Mouse (Mus musculus): ENCODE data around the gene Lkaaear1. TPM values are rescaled to one million over a fixed set of nuclear protein-coding genes. Genes with fewer than 3 reads are reported as not detected.

The Lkaaear1 gene
- polyA plus RNA-seq, 1 experiment from 2014 or later: not detected

DNA sequence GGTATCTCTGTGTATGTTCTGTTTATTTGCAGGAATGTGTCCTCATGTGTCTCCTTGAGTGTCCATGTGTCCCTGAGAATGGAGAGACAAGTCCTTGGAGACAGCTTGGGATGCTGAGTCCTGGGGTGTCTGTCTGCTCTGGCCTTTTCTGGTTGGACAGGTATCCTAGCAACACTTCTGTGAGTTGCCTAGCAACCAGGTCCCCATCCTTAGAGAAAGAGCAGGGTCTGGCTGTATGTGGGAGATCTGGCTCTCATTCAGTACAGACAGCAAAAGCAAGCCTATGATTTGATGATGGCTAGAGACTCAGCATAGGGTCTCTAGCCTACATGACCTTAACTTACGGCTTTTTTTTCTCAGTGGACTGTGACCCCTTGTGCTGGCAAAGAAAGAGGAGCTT lies 15.5 kb upstream of the Lkaaear1 start:
- Histone ChIP-seq H3K4me2 (ENCODE audit: low read depth, low read length, severe bottlenecking) (no peak overlapping the region), H3K27me3 (ENCODE audit: control insufficient read depth, insufficient read depth, low read length) (no peaks in the 10 kb centered on the region), H3K36me3 (ENCODE audit: control insufficient read depth, insufficient read depth, low read length) (no peaks in the 10 kb centered on the region), H3K27ac (ENCODE audit: low read depth, low read length) (peak overlapping the region; percentile 1; the same call in 1 of the 2 replicates), H3K4me1 (replicated peaks; ENCODE audit: control insufficient read depth, insufficient read depth, low read length) (peaks cover 4% of the 10 kb centered on the region; the same call in 1 of the 2 replicates), H3K9me3 (ENCODE audit: control insufficient read depth, low read length) (no peaks in the 10 kb centered on the region), H3K4me3 (ENCODE audit: low read depth, low read length) (no peak overlapping the region), H3K9ac (ENCODE audit: low read length) (no peak overlapping the region)
- DNase-seq (ENCODE audit: low spot score) (no peak), ATAC-seq (replicated peaks; ENCODE audit: low FRiP score) (peak; percentile 45)
- WGBS: 79% methylated on average over 1 of the region's 1 CpGs

DNA sequence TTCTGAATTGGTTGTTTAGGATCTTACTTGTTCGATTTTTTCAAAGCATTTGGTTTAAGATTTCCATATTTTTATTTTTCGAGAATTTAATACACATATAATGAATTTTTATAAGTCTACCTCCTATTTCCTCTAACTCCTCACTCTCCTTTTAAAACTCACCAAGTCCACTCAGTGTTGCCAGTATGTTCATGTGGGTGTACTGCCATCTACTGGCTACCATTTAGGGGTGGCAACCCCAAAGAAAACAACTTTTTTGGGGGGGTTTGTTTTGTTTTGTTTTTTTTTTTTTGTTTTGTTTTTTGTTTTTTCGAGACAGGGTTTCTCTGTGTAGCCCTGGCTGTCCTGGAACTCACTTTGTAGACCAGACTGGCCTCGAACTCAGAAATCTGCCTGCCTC lies 8.4 kb upstream of the Lkaaear1 start:
- Histone ChIP-seq H3K36me3 (ENCODE audit: control insufficient read depth, insufficient read depth, low read length) (no peaks in the 10 kb centered on the region), H3K9ac (ENCODE audit: low read length) (no peak overlapping the region), H3K4me2 (ENCODE audit: low read depth, low read length, severe bottlenecking) (no peak overlapping the region), H3K27me3 (ENCODE audit: control insufficient read depth, insufficient read depth, low read length) (no peaks in the 10 kb centered on the region), H3K9me3 (ENCODE audit: control insufficient read depth, low read length) (no peaks in the 10 kb centered on the region), H3K4me1 (replicated peaks; ENCODE audit: control insufficient read depth, insufficient read depth, low read length) (no peaks in the 10 kb centered on the region), H3K4me3 (ENCODE audit: low read depth, low read length) (no peak overlapping the region), H3K27ac (ENCODE audit: low read depth, low read length) (no peak overlapping the region)
- 31% methylated on average over 4 of the region's 4 CpGs for WGBS
- ATAC-seq (replicated peaks; ENCODE audit: low FRiP score): no peak
- no peak for DNase-seq (ENCODE audit: low spot score)

DNA sequence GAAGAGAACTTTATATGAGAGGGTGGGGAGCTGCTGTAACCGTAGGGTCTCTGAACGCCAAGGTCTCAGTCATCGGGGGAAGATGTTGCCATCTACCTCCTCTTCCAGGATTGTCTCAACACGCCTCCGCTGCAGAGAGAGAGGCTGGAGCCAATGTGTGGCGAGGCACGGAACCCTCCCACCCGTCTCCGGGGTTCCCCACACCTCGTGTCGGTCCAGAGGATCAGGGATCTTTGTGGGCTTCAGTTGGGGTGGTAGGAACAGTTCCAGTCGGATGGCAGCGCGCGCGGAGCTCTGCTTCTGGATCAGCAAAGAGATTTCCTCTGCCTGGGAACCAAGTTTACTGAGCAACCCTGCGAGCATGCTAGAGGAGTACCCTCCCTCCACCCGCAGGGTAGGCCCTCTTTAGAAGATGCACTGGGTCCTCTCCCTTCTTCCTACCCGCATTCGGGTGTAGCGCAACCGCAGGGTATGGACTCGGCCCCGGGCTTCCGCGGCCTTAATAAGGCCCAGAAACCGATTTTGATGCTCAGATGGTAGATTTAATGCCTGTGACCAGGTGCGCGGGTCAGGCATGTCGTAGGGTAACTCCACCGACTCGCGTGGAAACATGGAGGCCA lies 1.3 kb downstream of the Lkaaear1 start:
- peak; percentile 50 for DNase-seq (ENCODE audit: low spot score)
- WGBS: 78% methylated on average over 33 of the region's 33 CpGs
- H3K36me3 ChIP-seq (ENCODE audit: control insufficient read depth, insufficient read depth, low read length): no peaks in the 10 kb centered on the region
- no peaks in the 10 kb centered on the region; the same call in 1 of the 2 replicates for H3K4me1 ChIP-seq (replicated peaks; ENCODE audit: control insufficient read depth, insufficient read depth, low read length)
- no peak overlapping the region for H3K4me2 ChIP-seq (ENCODE audit: low read depth, low read length, severe bottlenecking)
- H3K27me3 ChIP-seq (ENCODE audit: control insufficient read depth, insufficient read depth, low read length): no peaks in the 10 kb centered on the region
- no peak overlapping the region for H3K9ac ChIP-seq (ENCODE audit: low read length)
- no peak overlapping the region for H3K27ac ChIP-seq (ENCODE audit: low read depth, low read length)
- ATAC-seq (replicated peaks; ENCODE audit: low FRiP score): no peak
- no peak overlapping the region for H3K4me3 ChIP-seq (ENCODE audit: low read depth, low read length)
- no peaks in the 10 kb centered on the region for H3K9me3 ChIP-seq (ENCODE audit: control insufficient read depth, low read length)

DNA sequence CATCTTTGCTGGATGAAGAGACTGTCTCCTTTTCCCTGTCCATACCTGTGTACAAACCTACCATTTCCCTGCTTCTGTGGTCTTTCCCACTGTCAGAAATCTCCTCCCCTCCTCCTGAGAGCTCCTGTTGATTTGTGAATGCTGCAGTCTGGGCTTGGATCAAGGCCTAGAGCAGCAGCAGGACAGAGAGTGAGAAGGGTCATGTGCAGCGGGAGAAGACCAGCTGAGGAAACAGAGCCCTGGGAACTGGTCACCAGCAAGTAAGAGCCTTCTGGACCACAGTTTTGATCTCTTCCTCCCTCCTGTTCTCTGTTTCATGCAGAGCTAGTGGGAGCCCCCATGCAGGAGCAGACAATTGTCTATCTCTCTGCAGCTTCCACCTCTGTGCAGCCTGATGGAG lies 2.5 kb downstream of the Lkaaear1 start:
- ATAC-seq (replicated peaks; ENCODE audit: low FRiP score): no peak
- no peaks in the 10 kb centered on the region for H3K27me3 ChIP-seq (ENCODE audit: control insufficient read depth, insufficient read depth, low read length)
- H3K9ac ChIP-seq (ENCODE audit: low read length): no peak overlapping the region
- H3K36me3 ChIP-seq (ENCODE audit: control insufficient read depth, insufficient read depth, low read length): no peaks in the 10 kb centered on the region
- H3K4me3 ChIP-seq (ENCODE audit: low read depth, low read length): no peak overlapping the region
- no peaks in the 10 kb centered on the region for H3K9me3 ChIP-seq (ENCODE audit: control insufficient read depth, low read length)
- peak; percentile 36 for DNase-seq (ENCODE audit: low spot score)
- WGBS: 86% methylated on average over 1 of the region's 1 CpGs
- H3K4me1 ChIP-seq (replicated peaks; ENCODE audit: control insufficient read depth, insufficient read depth, low read length): no peaks in the 10 kb centered on the region; the same call in 1 of the 2 replicates
- no peak overlapping the region for H3K27ac ChIP-seq (ENCODE audit: low read depth, low read length)
- no peak overlapping the region for H3K4me2 ChIP-seq (ENCODE audit: low read depth, low read length, severe bottlenecking)

DNA sequence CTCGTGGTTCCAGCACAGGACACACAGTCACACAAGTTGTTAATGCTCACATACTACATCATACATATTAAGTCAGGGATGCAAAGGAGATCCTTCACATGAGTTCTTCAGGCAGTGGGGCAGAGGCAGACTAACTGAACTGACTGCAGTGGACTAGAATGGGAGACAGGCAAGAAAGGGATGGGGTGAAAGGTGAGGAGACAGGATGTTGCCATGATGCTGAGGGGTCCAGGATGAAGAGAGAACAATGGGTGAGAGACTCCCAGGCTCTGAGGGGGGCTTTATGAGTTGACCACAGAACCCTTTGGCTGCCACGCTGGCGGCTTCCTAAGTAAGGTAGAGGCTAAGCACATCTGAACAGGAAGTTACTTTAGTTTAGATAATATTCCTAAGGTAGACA lies 3.7 kb downstream of the Lkaaear1 start:
- no peak for DNase-seq (ENCODE audit: low spot score)
- Histone ChIP-seq H3K4me1 (replicated peaks; ENCODE audit: control insufficient read depth, insufficient read depth, low read length) (no peaks in the 10 kb centered on the region; the same call in 1 of the 2 replicates), H3K36me3 (ENCODE audit: control insufficient read depth, insufficient read depth, low read length) (no peaks in the 10 kb centered on the region; the same call in 1 of the 2 replicates), H3K4me3 (ENCODE audit: low read depth, low read length) (no peak overlapping the region), H3K9ac (ENCODE audit: low read length) (no peak overlapping the region), H3K4me2 (ENCODE audit: low read depth, low read length, severe bottlenecking) (peak overlapping the region; percentile 75; the same call in 1 of the 2 replicates), H3K27me3 (ENCODE audit: control insufficient read depth, insufficient read depth, low read length) (no peaks in the 10 kb centered on the region), H3K27ac (ENCODE audit: low read depth, low read length) (no peak overlapping the region), H3K9me3 (ENCODE audit: control insufficient read depth, low read length) (no peaks in the 10 kb centered on the region)
- no peak for ATAC-seq (replicated peaks; ENCODE audit: low FRiP score)
- WGBS: 89% methylated on average over 3 of the region's 3 CpGs

DNA sequence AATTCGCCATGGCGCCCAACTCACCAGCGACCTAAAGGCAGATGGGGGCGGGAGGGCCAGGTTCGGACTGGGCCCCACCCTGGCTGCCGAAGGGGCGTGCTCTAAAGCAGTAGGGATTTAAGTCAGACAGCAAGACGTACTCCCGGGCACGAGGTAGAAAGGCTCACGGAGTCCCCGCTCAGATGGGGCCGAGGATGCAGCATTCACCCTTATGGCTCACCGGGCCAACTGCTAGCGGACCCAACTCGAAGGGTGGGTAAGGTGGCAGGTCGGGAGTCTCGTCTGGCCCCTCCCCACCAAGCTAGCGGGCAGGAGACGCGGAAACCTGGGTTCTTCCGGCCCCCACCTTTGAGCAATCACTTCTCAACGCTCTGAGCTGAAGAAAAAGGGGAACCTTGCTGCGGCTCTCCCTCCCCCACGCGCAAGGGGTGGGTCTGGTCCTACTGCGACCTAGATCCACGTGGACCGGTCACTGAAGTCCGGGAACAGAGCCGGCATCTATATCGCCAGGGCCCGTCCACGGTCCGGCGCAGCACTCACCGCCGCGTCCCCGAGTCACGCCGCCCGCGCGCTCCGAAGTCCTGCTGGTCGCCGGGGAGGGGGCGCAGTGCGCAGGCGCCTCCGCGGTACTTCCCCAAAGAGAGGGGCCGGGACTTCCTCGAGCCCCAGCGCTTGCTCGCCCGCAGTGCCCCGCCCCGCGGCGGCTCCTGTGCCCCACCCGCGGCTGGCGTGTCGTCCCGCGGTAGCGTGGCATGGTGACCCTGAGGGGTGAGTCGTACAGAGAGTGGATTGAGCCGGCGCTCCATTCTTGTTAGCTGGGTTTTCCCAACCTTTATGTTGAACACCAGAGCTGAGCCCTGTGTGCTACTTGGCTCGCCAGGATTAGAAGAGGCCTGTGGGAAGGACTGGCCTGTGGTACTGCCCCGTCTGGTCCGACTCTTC lies 4.6 kb downstream of the Lkaaear1 start, which contains the start of gene Rgs19:
Rgs19 (minus strand) TSS at position 639 of the 942 bp plus-strand sequence.
- Histone ChIP-seq H3K4me2 (ENCODE audit: low read depth, low read length, severe bottlenecking) (peak within 1 kb of the TSS; percentile 75), H3K36me3 (ENCODE audit: control insufficient read depth, insufficient read depth, low read length) (no peaks in the 10 kb centered on the region; the same call in 1 of the 2 replicates), H3K9me3 (ENCODE audit: control insufficient read depth, low read length) (no peaks in the 10 kb centered on the region), H3K27ac (ENCODE audit: low read depth, low read length) (peak within 1 kb of the TSS; percentile 37; the same call in 1 of the 2 replicates), H3K27me3 (ENCODE audit: control insufficient read depth, insufficient read depth, low read length) (no peaks in the 10 kb centered on the region), H3K4me1 (replicated peaks; ENCODE audit: control insufficient read depth, insufficient read depth, low read length) (no peaks in the 10 kb centered on the region; the same call in 1 of the 2 replicates), H3K4me3 (ENCODE audit: low read depth, low read length) (peak within 1 kb of the TSS; percentile 70), H3K9ac (ENCODE audit: low read length) (peak within 1 kb of the TSS; percentile 89)
- ATAC-seq (replicated peaks; ENCODE audit: low FRiP score): peak; percentile 91
- peak; percentile 88 for DNase-seq (ENCODE audit: low spot score)
- WGBS: under 1% methylated on average over 74 of the region's 75 CpGs

DNA sequence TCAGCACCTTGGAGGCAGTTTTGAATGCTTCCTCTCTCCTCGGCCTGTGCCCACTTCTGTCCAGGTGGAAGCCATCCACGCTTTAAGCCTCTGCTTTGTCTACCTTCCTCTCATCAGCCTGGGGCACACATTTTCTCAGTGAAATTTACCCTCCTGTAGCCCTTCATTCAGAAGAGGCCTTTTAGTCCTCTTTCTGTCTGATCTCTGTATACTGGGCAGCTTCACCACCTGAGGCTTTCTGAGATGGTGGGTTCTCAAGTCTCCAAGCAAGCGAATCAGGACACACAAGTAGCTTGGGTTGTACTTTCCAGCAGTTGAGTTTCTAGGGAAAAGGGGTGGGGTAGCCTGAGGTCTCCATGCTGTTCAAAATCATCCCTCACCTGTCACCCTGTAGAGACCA lies 5.9 kb downstream of the Lkaaear1 start:
- Histone ChIP-seq H3K9ac (ENCODE audit: low read length) (no peak overlapping the region), H3K36me3 (ENCODE audit: control insufficient read depth, insufficient read depth, low read length) (no peaks in the 10 kb centered on the region; the same call in 1 of the 2 replicates), H3K27ac (ENCODE audit: low read depth, low read length) (no peak overlapping the region), H3K4me1 (replicated peaks; ENCODE audit: control insufficient read depth, insufficient read depth, low read length) (no peaks in the 10 kb centered on the region; the same call in 1 of the 2 replicates), H3K4me2 (ENCODE audit: low read depth, low read length, severe bottlenecking) (no peak overlapping the region), H3K4me3 (ENCODE audit: low read depth, low read length) (no peak overlapping the region; the same call in 1 of the 2 replicates), H3K27me3 (ENCODE audit: control insufficient read depth, insufficient read depth, low read length) (no peaks in the 10 kb centered on the region), H3K9me3 (ENCODE audit: control insufficient read depth, low read length) (no peaks in the 10 kb centered on the region)
- DNase-seq (ENCODE audit: low spot score): no peak
- ATAC-seq (replicated peaks; ENCODE audit: low FRiP score): no peak
- 95% methylated on average over 3 of the region's 3 CpGs for WGBS

DNA sequence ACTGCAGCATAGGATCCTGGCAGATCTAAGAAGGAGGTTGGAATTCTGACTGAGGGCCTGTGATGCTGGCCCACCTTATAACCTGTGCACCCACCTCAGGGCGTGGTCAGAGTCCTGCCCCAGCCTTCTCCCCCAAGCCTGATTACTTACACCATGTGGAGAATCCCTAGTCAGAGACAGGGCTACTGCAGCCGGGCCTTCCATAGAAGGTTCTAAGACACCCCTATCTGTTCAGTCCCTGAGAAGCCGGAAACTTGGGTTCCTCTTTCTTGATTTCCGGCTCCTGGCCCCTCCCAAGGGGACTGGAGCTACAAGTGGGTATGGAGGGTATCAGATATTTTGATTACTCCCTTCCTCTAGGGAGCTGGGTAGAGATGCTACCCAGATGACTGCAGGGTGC lies 6.7 kb downstream of the Lkaaear1 start:
- no peak overlapping the region for H3K9ac ChIP-seq (ENCODE audit: low read length)
- no peak for ATAC-seq (replicated peaks; ENCODE audit: low FRiP score)
- no peaks in the 10 kb centered on the region for H3K9me3 ChIP-seq (ENCODE audit: control insufficient read depth, low read length)
- no peak overlapping the region for H3K27ac ChIP-seq (ENCODE audit: low read depth, low read length)
- WGBS: 92% methylated on average over 4 of the region's 4 CpGs
- H3K4me3 ChIP-seq (ENCODE audit: low read depth, low read length): no peak overlapping the region
- no peaks in the 10 kb centered on the region; the same call in 1 of the 2 replicates for H3K36me3 ChIP-seq (ENCODE audit: control insufficient read depth, insufficient read depth, low read length)
- H3K4me2 ChIP-seq (ENCODE audit: low read depth, low read length, severe bottlenecking): no peak overlapping the region
- DNase-seq (ENCODE audit: low spot score): no peak
- no peaks in the 10 kb centered on the region; the same call in 1 of the 2 replicates for H3K4me1 ChIP-seq (replicated peaks; ENCODE audit: control insufficient read depth, insufficient read depth, low read length)
- no peaks in the 10 kb centered on the region for H3K27me3 ChIP-seq (ENCODE audit: control insufficient read depth, insufficient read depth, low read length)
